Mouse (Mus musculus) adrenal gland, adult 18-20 months (tissue): ENCODE results near the gene Usmg5. TPM values are rescaled to one million over a fixed set of nuclear protein-coding genes. Genes with fewer than 3 reads are reported as not detected.
"Not testable (repeated sequence)": the region's sequence is repeated elsewhere in the genome, so short reads cannot be mapped to it uniquely, and the experiment has no call there.

ENCODE experiments used
- DNase-seq, 2 experiments: peaks; one replicate each; pipeline ENCODE4 v3.0.0; 2021 to 2022; ENCODE audit warnings: low spot score in 2 of 2
- long read RNA-seq, 2 experiments: library from polyadenylated mRNA; stranded (forward); transcript quantifications; one replicate each; pipeline ENCODE4 v2.0.0; 2021
- total RNA-seq, 2 experiments: library from RNA; stranded (reverse); gene quantifications; 1 replicate in 1 of 2; 2 replicates in 1 of 2; pipeline ENCODE4 v1.2.3; 2021

Gene Usmg5
- total RNA-seq, result 100 to 1,000 TPM; 640 to 879 TPM
- long read RNA-seq, experiment 1, transcript Usmg5-201 (4 exons, 362 nt), result major isoform, 85 of 89 reads
- long read RNA-seq, experiment 1, partial matches to known transcripts, result 1 of 89 reads
- long read RNA-seq, experiment 1, other reads (novel, unspliced or antisense), result 2 of 89 reads
- long read RNA-seq, experiment 2, transcript Usmg5-201 (4 exons, 362 nt), result major isoform, 314 of 357 reads
- long read RNA-seq, experiment 2, partial matches to known transcripts, result 29 of 357 reads
- long read RNA-seq, experiment 2, other reads (novel, unspliced or antisense), result 13 of 357 reads

DNA sequence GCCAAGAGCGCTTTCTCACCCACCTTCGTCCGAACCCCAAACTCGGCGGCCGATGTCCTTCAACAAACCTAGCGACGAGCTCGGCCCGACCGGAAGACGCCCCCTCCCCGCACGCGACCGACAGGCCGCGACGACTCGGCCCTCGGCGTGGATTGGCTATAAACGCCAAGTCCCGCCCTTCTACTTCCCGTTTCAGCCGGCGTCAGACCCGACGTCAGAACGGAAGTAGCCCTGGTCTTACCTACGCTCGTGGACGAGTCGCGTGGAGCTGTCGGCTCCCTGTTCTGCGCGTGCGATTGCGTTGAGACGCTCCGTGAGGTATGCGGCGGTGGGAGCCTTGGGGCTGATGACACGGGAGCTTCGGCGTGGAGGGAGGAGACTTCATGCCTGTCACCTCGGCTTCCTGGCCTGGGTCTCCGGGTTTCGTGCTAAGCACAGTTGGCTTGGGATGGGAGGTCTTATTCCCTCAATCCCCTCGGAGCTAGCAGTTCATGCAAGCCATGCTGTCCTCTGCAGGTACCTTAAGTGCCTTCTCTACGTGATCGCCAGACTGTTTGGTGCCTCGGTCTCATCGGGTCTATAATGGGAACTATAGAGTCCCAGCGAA, at the start of gene Usmg5, which contains the start of gene Pdcd11:
Gene Usmg5 (minus strand): TSS at position 98 of the 607 bp plus-strand sequence.
Gene Pdcd11 (plus strand): TSS at position 219 of the 607 bp plus-strand sequence.
- DNase-seq, result peak; percentile 91

DNA sequence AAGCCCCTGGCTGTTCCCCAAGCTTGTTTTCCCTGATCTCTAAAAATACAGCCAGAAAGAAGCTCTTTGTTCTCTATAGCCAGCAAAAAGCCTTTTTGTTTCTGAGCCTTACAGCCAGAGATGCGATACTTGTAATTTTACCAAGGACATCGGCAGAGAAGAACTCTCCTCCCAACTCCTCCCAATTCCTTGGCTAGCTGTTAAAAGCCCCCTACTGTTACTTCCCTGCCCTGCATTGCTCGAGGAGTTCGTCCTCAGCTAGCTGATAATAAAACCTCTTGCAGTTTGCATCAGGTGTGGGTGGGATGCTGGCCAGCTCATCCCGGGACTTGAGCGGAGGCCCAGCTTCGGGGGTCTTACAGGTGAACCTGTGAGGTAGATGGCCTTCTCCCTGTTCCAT, 49.2 kb upstream of the Usmg5 start:
- DNase-seq, result not testable (repeated sequence)

DNA sequence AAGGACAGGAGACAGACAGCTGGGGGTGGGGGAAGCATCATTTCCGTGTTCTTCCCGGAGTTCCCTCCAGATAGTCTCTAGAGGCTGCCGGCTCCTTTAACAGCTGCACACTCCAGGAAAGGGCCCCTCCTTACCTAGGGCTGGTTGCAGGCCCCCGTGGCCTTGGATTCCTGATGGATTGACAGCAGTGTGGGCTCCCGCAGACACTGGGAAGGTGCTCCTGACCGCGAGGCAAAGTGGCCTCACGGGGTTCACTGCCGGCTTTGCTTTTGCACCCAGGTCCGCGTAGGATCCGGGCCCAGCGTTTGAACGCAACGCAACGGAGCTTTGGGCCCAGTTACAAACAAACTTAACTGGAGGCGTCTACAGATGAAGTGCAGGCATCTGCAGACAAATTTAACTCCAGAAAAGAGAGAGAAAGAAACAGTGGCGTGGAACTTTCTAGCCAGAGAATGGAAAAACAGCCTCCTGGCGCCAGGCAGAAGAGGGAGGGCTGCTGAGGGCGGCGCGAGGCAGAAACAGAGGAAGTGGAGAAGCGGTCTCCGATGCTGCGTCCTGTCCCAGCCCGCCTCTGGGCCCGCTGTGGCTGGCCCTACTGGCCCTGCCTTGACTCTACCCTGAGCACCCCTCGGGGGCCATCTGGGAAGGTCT, 47.4 kb upstream of the Usmg5 start, which contains the start of gene Calhm2:
Gene Calhm2 (minus strand): TSS at position 524 of the 651 bp plus-strand sequence.
- DNase-seq, result peak; percentile 46 to 53

DNA sequence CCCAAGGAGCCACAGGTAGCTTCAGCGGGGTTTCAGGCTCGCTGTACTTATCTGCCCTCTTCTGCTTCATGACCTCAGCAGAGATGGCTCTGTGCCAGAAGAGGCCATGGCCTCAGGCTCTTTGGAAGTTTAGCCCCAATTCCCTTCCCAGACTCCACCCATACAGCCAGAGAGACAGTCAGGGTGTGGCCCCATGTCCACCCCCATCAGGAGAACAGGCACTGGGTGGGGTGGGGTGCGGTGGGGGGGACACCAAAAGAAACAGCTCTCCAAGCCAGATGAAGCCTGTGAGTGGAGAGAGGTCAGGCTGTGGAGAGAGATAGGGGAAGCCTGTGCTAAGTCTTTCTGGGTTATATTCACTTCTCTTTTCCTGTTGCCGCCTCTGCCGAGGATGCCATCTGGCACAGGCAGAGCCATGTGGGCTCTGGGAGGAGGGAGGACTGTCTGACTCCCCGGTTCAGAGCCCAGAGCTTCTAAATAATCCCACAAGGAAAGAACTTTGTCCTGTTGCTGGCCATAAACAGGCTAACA, 46.7 kb upstream of the Usmg5 start:
- peak; percentile 55 to 57 for DNase-seq

DNA sequence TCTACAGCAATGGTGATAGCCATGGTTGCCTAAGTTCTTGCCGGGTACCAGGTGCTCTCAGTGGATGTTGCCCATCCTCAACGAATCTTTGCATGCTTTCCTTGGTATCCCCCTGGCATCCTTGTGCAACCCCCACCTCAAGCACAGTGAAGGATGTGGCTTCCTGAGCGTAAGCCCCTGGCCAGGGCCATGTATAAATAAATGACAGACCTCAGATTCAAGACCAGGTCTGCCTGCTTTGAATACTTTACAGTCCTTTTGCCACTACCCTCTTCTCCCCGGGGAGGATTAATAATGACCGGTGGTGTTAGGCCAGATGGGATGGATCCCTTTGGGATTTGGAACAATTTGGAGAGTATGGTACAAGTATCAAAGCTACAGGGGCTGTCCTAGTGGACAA, 45.7 kb upstream of the Usmg5 start:
- DNase-seq, result no peak

DNA sequence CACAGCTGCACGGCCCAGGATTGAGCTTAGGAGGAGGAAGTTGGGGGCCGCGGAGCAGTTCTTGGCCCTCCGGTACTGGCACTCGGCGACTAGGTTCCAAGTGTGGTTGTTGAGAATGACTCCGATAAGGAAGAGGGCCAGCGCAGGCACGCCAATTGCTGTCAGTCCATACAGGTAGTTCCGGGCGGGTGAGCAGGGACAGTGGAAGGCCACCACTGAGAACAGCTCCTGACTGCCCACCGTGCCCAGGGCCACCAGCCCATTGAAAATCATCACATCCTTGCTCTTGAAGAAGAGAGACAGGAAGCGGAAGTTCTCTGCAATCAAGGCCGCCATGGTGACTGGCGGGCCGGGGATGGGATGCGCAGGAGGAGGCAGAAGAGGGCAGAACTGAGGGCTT, 45.1 kb upstream of the Usmg5 start:
- no peak for DNase-seq

DNA sequence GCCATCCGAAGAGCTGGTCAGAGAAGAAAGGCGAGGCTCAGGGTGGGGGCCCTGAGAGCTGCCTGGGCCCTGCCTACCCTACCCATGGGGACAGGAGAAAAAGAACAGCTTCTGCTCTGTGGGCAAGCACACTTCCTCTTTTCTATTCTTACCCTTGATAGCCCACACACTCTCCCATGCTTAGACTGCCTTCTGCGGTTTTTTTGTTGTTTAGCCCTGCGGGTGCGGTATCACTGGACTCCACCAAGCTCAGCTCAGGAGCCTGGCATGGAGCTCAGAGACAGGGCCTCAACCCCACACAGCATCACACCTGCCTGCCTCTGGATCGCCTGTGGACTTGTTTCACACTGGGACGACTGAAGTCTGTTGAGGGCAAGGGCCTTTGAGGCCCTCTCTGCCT, 42.7 kb upstream of the Usmg5 start:
- DNase-seq, result no peak

DNA sequence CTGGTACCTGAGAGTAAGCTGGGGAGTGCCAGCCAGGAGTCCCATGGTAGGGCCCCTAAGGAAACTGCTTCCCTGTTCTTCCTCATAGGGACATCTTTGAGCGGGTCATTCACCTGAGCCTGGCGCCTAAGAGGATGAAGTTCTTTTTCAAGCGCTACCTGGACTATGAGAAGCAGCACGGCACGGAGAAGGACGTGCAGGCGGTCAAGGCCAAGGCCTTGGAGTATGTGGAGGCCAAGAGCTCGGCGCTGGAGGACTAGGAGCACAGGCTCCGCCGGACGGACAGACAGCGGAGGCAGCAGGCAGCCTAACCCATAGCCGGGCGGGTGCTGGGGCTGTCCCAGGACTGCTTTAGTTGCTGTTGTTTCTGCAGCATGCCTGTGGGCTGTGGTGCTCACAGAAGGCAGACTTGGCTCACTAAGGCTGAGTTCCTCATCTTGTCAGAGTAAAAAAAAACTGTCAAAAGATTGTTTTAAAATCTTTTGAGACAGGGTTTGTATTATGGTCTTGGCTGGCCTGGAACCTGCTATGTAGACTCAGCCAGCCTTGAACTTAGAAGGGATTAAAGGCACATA, 40.2 kb upstream of the Usmg5 start:
- no peak for DNase-seq

DNA sequence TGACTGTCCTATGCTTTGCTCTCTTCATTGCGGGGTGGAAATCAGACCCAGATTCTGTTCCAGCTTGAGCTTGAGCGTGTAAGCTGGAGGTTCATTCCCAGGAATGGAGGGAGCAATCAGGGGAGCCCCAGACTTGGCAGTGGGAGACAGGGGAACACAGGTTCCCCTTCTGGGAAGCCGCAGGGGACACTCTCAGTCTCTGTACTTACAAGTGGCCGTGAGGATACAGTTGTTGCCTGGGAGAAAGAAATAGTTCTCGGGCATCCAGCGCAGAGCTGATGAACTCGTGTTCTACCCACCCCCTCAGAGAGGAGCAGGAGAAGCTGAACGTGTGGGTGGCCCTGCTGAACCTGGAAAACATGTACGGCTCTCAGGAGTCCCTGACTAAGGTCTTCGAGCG, 38.4 kb upstream of the Usmg5 start:
- no peak for DNase-seq

DNA sequence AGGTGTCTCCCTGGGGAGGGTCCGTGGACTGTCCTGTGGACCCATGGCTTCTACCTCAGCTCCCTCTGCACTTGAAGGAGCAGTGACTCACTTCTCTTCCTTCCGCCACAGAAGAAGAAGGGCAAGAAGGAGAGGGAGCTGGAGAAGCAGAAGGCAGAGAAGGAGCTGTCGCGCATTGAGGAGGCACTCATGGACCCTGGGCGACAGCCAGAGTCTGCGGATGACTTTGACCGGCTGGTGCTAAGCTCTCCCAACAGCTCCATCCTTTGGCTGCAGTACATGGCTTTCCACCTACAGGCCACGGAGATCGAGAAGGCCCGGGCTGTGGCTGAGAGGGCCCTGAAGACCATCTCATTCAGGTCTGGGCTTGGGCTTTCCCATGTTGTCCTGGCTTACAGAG, 37.7 kb upstream of the Usmg5 start:
- DNase-seq, result no peak

DNA sequence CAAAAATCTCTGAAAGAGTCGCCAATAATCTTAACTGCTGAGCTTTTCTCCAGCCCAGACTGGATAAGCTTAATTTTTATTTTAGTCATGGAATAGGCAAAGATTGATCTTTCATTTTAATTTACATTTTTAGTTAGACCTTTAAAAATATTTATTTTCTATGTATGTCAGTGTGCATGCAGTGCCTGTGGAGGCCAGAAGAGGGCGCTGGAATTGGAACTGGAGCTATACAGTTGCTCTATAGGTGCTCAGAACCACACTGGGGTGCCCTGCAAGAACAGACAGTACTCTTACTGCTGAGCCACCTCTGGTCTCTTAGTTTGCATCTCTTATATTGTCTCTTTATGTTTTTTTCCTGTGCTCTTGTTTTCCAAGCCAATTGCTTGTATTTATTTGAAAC, 32.4 kb upstream of the Usmg5 start:
- no peak for DNase-seq

DNA sequence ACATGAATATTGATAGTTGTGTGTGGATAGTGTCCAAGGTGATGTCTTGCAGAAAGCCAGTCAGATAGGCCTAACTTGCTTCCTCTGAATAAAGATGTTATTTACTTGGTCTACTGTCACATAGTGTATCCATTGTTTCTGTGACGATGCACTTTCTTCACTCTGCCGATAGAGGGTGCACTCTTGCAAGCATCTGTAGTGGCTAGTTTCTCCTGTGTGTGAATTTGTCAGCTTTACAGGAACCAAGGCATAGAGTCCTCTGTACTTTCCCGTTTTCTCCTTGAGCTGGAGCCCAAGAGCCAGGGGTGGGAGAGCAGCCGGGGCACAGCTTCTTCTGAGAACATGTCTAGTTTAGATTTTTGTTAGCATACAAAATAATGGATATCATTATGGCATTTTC, 30.6 kb upstream of the Usmg5 start:
- DNase-seq, result no peak

DNA sequence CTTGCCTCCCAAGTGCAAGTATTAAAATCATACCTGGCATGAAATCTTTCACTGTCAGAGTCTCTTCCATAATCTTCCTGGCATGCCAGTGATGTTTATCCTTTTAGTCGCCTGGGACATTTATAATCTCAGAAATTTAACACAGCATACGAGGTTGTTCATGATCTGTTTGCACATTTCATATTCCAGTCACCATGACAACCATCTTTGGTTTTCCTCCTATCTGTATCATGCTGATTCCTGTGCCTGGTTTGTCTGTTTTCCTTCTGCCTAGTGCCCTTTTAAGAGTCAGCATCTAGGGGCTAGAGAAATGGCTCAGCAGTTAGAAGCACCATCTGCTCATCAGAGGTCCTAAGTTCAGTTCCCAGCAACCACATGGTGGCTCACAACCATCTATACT, 28.2 kb upstream of the Usmg5 start:
- DNase-seq, result no peak

DNA sequence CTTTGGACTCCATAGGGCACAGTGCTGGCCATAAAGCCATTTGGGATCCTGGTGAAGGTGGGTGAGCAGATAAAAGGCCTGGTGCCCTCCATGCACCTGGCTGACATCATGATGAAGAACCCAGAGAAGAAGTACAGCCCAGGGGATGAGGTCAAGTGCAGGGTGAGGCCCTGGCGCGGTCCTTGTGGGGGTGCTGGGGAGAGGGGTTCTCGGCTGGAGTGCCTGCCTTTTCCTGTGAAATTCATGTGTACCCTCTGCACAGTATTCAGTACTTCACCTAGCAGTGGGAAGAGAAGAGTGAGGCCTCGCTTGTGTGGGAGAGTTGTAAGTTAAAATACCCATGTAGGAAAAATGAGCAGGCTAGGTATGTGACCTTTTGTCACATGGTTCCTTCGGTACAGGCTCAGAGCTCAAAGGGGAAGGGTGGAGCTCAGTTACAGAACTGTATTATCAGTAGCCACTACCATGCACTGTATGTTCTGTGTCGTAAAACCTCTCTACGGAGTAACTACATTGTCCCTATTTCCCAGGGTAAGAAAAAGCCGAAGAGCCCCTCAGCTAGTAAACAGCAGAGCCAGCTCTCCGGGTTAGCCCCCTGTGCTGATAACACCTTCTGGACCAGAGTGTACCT, 14.3 kb upstream of the Usmg5 start:
- DNase-seq, result no peak

DNA sequence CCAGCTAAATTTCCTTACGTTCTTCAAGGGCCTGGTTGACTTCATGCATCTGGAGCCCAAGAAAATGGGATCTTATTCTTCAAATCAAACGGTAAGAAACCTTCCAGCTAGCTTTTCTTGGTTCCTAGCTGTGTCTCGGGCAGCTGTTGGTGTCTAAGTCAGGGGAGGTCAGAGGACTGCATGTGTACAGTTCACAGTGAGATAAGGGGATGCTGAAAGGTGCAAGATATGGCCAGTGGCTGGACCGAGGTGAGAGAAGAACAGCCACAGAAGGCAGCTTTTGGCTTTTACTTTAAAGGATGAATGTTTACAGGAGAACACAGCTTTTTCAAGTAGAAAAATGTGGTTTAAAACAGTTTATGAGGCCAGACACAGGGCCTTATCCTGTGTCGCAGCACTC, 10.6 kb upstream of the Usmg5 start:
- DNase-seq, result no peak

DNA sequence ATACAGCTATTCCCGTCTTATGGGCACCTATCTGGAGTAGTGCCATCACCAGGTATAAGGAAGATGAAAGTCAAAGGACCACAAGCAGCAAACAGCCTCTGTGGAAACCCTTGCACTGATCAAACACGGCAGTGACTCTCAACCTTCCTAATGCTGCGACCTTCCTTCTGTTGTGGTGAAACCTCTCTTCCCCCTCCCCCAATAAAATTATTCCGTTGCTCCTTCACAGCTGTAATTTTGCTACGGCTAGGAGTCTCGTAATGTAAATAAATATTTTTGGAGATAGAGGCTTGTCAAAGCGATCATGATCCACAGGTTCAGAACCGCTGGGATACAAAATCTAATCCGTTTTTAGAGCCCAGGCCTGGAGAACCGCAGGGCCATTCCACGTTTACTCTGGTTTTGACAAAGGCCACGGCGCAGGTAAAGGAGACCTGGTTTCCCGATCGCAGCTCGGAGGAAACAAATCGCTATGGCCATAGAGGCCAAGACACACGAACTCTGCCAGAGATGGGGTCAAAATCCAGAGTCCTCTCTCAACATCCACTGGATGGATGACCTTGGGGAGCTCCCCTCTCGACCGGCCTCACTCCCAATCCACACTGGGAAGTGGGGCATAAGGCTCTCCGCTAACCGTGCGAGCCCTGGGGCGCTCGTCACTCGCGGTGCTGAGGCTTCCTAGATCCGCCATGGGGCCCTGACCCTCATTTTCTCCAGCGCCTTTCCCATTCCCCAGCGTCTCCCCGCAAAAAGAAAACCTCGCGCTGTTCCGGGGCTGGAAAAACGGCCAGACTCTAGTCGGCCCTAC, 525 bp downstream of the Usmg5 start:
- no peak for DNase-seq

DNA sequence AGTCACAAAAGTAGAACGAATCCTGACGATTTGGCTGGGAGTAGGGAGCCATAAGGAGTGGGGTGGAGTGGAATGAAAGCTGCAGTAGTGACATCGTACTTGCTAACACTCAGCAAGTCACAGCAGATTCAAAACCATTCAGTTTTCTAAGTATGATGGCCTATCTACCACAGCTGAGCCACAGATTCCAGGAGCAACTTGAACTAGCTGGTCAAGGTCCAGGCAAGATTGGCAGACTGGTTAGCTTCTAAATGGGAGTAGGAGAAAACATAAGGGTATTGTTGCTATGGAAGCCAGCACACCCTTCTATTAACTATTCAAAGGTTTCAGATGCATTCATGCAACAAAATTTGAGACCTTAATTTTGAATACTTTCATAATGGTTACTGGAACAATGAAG, 2.2 kb downstream of the Usmg5 start:
- DNase-seq, result no peak

DNA sequence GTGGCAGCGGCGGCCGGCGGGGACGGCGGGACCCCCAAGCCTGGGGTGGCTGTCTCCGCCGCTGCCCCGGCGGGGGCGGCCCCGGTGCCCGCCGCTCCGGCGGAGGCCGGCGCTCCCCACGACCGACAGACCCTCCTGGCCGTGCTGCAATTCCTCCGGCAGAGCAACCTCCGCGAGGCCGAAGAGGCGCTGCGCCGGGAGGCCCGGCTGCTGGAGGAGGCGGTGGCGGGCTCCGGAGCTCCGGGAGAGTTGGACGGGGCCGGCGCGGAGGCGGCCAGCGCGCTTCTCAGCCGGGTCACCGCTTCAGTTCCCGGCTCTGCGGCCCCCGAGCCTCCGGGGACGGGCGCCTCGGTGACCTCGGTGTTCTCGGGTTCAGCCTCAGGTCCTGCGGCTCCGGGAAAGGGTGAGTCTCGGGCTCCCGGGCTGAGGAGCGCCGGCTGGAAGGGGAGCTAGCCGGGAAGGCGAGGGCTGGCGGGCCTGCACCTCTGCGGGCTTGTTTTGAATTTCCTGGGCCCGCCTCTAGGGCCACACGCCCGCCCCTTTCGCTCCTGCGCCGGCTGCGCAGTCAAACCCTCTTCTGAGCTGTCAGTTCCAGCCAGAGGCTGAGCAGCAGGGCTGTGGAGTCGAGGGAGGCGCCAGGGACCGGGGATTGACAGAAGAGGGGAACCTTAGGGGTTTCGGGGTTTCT, 22.4 kb downstream of the Usmg5 start:
- peak; percentile 76 to 80 for DNase-seq

DNA sequence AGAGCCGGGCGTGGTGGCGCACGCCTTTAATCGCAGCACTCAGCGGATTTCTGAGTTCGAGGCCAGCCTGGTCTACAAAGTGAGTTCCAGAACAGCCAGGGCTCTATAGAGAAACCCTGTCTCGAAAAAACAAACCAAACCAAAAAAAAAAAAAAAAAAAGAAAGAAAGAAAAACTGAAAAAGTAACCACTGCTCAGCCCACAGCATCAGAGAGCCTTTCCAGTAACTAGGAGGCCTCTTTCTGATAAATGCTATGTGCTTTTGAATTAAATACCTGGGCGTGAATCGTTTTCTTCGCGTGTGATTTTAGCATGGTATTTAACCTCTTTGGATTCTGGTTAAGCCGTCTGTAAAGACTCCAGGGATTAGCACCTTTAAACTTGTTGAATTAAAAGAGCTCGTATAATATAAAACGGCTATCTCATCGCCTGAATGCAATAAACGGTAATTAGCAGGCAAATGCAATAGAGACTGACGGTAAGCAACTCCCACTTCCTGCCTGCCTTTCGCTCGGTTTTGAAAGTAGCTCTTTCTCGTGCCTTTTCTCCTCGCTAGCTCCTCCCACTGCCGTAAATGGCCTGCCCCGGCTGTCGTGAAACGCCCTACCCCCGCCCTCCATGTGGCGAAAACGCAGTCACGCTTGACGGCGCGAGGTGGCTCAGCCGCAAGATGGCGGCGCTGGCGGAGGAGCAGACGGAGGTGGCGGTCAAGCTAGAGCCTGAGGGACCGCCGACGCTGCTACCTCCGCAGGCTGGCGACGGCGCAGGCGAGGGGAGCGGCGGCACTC, 23.2 kb downstream of the Usmg5 start, which contains the start of gene Taf5:
Gene Taf5 (plus strand): TSS at position 651 of the 787 bp plus-strand sequence.
- DNase-seq, result peak; percentile 95
